Mouse (Mus musculus): ENCODE data around the gene Cutal.

Gene Cutal

DNA sequence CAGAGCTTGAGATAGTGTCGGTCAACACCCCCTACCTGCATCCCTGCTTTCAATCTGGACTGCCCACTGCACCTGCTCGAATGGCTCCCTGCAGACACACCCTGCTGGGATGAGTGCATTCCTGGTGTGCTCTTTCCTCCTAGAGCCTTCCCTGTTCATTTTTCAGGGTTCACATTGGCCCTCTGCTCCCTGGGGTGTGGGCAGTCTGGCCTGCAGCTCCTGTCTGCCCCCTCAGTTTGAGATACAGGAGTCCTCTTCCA is 40.6 kb downstream of the Cutal start:
- no peak for DNase-seq (ENCODE audit: low spot score in 2 of 2)

DNA sequence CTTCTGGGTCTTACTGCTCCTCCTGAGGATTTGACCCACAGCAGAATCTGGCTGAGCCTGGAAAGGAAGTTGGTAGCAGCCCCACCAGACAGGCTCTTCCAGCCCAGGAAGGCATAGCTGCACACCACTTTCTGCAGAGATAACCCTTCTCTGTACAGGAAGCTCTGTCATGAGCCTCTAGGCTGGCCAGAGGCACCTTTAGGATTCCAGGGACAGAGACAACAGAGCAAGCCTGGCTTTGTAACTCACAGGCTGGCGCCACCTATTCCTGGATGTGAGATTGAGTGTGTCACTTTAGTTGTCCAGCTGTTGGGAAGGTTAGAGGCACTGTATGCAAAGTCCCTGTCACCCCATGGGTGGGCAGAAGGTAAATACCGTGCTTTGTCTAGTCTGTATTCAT is 40.9 kb downstream of the Cutal start:
- DNase-seq (ENCODE audit: low spot score in 2 of 2): no peak

DNA sequence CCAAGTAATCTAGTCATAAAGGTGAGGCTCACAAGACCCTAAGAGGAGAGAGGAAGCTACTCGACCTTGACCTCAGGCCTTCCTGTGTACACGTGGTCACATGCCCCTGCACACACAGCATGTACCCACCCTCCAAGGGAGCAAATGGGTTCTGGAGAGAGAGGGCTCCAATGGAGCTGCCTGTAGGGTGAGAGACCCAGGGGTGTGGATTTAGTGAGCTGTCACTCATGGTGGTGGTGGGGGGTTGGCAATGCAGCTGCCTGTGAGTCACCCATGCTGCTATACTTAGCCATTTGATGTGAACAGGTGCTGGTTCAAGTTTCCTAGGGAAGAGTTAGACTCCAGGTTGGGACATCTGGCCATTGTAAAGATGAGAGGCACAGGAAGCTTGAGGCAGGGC is 45.9 kb downstream of the Cutal start:
- no peak for DNase-seq (ENCODE audit: low spot score in 2 of 2)

DNA sequence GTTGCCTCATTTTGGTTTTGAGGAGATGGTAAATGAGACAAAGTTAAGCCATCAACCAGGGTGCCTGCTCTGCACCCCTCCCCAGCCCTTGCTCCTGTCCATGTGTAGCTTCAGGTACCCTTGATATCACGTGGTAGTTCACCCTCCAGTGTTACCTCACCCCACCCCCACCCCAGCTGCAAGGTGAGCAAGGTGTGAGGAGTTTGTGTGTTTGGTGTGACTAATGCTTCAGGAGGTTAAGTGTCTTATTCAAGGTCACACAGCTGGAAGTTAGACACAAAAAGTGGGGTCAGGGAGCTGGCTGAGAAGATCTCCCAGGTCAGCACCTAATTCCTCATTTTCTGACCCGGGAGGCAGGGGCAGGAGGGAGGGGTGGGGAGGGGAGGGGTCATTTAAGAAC is 48.5 kb downstream of the Cutal start:
- no peak for DNase-seq (ENCODE audit: low spot score in 2 of 2)

DNA sequence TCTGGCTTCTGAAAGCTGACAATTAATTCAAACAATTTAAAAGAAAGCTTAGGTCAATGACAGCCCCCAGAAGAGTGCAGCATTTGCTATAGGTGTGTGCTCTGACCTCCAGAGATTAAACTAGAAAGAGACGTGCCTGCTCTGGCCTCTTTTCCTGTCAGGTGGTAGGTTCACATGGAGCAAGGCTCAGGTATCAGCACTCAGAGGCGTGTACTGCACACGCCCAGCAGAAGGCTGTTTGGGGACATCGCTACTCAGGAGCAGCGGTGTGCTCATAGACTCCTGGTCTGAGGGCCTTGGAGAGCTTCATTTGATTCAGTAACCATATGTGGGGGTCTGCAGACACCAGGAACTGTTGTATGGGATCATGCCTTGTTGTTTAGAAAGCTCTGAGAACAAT is 53.1 kb downstream of the Cutal start:
- DNase-seq (ENCODE audit: low spot score in 2 of 2): no peak

DNA sequence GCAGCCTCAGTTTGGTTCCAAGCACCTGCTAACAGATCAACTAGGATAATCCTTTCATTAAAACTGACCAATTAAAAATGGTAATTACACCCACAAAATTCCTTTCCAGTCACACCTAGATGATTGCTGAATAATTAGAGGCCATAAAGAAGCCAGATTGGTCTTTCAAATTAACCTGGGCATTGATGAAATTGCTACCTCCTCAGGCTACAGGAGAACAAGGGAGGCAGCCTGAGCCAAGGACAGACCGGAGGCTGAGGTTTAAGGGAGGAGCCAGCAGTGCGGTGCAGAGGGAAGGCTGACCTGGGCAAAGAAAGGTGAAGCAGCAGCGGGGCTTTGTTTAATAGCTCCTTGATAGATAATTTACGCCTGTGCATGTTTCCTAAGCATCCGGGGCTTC is 63.3 kb downstream of the Cutal start:
- no peak for DNase-seq (ENCODE audit: low spot score in 2 of 2)

DNA sequence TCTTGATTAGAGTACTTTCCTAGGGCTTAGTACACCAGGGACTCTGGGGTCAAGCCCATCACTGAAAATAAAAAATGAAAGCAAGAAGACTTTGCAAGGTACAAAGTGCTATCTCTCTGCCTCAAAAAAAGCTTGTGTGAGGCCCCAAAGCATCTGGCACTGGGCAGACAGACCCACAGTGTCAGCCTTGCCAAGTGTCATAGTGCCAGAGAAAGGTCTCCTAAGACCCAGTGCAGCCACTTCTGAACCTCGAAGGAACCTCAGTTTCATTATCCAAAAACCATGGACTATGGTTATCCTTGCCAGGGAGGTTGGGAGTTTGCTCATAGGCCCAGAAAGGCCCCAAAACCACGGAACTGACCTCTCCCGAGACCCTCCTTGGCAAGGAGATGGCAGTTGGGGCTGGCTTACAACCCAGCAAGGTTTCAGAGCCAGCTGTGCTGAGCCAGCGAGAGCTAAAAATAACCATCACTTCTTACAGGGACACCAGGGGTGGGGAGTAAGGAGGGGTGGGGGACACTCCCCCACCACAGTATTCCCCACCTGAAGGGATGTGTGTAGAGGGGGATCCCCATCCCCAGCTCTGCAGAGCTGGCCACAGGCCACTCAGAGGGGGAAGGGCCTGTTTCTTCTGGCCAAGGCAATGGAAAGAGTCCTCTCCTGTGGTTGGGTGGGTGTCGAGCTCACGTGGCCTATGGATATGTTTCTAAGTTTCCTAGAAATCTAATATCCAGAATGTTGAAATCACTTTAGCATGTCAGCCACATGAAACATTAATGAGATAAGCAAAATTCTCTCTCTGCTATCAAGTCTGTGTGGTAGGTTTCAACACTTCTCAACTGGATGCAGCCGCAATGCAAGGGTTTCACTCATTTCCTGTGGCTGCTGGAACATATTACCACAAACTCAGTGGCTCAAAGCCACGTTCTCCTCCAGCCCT is 64.3 kb downstream of the Cutal start:
- DNase-seq (ENCODE audit: low spot score in 2 of 2): no peak

DNA sequence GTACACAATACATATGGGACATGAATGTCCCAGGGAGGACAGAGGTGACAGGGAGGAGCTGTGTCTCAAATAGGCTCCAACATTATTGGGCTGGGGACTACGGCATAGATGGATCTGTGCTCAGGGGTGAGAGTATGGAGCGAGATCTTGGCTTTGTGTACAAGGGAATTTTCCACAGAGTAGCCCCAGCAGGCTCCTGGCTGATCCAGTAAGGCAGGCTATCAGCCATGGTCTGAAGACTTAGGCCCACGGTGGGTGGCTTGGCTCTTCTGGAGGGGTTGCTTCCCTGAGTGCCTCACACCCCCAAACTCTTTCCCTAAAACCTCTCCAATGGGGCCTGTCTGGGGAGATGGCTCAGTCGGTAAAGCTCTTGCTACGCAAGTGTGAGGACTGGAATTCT is 66.0 kb downstream of the Cutal start:
- no peak for DNase-seq (ENCODE audit: low spot score in 2 of 2)

DNA sequence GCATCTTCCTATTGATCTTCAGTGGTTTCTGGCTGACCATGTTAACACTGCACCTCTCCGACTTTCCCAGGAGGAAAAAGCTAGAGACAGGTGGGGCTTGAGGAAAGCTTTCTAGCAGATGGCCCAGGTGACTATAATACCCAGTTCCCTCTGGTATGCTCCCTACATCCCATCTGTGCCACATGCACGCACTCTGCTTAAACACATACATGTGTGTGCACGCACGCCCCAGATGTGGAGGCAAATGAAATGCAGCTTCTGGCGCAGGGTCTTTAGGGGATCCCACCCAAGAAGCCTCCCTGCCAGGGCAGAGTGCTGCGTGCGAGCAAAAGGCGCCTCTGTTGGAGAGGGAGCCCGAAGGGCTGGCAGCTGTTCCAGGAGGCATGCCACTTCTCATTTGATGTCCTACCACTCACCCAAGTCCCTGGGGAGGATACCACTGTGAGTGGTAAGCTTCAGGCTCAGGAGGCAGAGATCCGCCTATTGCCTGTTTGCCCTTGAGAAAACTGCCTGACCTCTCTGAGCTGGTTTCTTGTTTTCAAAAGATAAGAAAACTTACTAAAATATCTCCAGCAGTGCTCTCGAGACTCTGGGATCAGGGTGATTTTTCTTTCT is 67.0 kb downstream of the Cutal start:
- DNase-seq (ENCODE audit: low spot score in 2 of 2): peak in 1 of 2 experiments; percentile 30
